Mouse (Mus musculus) liver, adult (tissue): Measurements from ENCODE around the gene Traf3ip2.

ENCODE experiments used
- GATA4 ChIP-seq: IDR thresholded peaks from 2 replicates; pipeline ENCODE4 v1.6.1; 2014; ENCODE audit warnings: mild to moderate bottlenecking, low read length; ENCODE audit not compliant: insufficient replicate concordance

Traf3ip2 gene

DNA sequence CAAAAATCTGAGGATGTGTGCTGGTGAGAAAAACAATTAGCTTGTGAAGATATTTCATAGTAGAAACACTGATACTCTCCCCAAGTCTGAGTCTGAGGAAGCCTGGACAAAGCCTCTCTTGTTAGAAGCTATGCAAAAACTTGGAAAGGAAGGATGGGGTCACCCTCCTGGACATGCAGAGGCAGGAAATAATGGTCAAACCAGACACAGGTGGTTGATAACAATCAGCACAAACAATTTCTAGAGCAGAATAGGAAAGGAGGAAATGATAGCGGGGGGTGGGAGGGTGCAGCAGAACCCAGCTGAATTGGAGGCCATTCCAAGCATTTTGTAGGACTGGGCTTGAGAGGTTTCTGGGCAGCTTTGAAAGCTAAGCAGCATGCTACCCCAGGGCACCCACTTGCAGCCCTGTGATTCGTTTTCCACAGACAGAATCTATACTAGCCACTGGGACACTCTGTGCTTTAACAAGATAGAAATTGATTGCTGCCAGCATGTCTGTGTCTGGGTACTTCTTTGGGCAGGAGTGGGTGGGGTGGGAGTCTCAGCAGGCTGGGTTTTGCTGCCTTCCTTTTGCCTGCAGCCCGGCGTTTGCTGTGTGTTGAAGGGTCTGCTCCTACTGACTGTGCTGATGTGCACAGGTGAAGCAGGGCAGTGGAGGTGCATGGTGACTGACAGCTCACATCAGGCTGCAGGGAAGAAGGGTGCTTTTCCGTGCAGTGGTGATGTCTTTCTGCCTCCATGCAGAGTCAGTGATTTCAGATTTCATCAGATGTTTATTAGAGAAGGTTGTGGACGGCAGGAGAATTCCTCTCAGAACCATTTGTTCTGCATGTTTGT is 33.3 kb downstream of the Traf3ip2 start:
- peak; percentile 49; the same call in 1 of the 2 replicates for TF ChIP-seq GATA4

- TF ChIP-seq GATA4 = peak; percentile 80; the same call in 1 of the 2 replicates
These were observed 33.9 kb downstream of the Traf3ip2 start for GRCm38 (mm10) chr10:39646629-39647019.

DNA sequence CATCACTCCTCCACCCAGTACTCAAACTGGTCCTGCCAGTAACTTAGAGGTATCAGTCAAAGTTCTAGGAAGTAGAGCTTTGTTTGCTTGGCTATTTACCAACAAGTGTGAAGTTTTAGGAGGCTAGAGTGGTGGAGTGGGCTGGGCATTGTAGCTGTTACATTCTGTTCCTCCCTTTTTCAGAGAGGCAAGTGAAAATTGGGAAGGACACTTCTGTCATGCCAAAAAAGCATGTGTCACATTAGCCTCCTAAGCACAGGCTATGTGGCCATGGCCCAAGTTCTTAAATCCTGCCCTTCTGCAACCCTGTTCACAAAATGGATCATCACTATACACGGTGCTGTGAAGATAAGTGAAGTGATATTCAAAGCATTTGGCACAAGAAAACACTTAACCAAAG is 34.4 kb downstream of the Traf3ip2 start:
- TF ChIP-seq GATA4 = no peak

DNA sequence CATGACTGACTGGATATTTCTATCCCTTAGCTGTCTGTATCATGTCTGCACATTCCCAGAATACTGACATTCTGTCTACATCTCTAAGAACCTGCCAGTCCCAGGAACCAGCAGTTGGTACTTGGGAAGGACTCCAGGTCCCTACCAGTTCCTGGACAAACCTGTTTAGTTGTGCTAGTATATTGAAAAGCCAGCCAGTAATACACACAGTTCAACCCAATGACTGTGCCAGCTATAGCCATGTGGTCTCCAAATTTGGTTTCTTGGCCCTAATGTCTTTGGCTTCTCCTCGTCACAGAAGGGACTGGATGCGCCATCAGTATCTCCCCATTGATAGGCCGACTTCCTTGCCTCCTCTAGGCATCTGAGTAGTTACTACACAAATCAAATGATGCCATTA is 35.5 kb downstream of the Traf3ip2 start:
- TF ChIP-seq GATA4 = no peak

DNA sequence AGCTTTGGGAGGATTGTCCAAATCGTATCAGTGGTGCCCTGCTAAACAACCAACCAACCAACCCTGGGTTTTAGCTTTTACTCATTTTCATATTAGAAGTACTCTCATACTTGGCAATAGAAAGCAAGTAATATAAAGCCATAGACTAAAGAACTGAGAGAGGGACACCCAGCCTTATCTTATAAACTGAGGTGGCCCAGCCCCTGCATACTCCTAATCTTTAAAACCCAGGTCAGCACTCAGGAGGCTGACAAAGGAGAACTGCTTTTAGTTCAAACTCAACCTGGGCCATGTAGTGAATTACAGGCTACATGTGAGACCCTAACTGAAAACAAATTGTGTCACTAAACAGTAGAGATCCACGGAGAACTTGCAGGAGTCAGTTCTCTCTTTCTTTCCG is 36.8 kb downstream of the Traf3ip2 start:
- no peak for TF ChIP-seq GATA4

GRCm38 (mm10) chr10:39650316-39650715 is 37.6 kb downstream of the Traf3ip2 start:
- TF ChIP-seq GATA4 = no peak

DNA sequence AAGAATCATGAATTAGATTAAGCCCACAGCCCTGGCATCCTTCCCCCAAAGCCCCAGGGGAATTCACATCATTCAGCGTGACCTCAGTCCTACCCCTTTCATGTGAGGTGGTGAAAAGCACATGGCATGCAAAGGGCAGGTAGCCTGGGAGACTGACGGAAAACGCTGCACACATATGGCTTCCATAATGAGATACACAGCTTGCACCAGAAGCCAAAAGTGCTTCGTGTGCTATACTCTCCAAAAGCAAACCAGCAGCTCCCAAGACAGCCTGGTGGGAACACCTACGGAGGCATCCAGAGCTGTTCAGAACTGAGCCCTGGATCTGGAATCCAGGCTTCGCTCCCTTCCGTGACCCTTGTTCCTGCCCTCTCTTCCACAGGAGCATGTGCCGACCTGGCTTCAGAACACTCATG is 41.3 kb downstream of the Traf3ip2 start:
- TF ChIP-seq GATA4 = no peak

DNA sequence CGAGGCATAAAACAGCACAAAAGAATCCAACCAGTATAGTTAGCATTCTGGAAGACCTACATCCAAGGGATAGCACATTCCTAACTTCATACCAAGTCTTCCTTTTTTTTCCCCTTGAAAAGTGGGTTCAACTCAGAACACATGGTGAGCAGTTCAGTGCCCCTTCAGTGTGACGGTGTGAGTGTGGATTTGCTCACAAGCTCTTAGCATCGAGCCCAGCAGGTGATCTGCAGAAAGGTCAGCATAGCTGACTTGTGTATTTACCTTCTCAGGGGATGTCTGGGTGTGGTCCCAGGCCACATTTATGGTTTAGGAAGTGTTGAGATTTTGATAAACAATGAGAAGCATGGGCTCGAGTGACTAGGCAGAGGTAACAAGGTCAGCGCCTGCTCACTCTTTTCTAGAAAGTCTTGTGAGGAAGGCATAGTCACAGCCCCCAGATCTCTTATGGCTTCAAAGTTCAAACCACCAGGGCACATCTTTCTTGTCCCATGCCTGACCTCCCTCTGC is 46.2 kb downstream of the Traf3ip2 start:
- TF ChIP-seq GATA4 = no peak

GRCm38 (mm10) chr10:39659411-39660268 is 46.9 kb downstream of the Traf3ip2 start:
- peak; percentile 31; the same call in 1 of the 2 replicates for TF ChIP-seq GATA4

DNA sequence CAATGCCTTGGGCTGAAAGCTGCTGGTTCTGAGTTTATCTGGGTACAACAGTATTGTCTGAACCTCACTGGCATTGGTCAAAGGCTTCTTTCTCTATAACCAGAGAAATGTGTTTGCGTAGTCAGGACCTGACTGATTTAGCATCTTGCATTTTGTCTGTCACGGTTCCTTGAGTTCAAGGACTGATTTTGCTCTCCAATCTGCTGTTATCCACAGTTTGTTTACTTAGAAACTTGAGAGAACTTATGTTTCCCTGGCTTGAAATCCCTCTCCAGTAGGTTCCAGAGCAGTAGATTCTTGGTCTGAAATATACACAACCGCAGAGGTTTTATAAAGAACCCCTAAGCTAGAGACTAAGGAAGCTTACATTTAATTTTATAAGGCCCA is 47.5 kb downstream of the Traf3ip2 start:
- TF ChIP-seq GATA4 = no peak

GRCm38 (mm10) chr10:39660698-39661097 is 48.0 kb downstream of the Traf3ip2 start:
- TF ChIP-seq GATA4 = no peak

DNA sequence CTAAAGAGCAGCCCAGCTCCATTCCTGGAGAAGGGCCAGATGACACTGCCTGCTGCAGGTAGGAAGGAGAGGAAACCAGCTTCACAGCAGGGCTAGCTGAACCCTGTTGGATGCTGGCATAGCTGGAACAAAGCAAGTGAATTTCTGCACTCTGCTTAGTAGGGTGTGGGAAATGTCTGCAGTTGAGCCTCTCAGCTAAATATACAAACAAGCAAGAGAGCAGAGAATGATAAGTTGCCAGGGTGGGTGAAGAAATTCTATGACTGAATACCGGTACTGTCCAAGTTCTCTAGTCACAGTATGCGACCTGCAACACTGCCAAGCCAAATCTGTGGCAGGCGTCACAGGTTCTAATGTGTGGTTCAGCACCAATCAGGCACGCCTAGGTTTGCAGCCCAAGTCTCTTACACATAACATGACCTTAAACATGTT is 52.4 kb downstream of the Traf3ip2 start:
- no peak for TF ChIP-seq GATA4

DNA sequence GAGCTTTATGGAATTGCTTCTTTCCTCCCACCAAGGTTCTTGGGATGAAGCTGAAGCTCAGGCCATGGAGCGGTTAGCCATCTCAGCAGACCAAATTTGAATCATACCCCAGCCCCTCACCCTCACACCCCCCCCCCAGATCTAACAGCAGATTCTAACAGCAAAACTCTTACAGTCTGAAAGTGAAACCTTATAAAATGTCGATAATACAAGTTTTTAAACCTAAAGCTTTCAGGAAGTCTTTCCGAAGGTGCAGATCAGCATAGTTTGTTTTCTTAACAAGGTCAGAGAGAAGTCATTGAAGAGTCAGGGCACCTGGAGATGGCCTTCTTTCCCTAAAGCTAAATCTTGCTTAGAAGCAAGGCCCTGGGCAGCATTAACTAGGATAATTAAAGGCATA is 53.3 kb downstream of the Traf3ip2 start:
- no peak for TF ChIP-seq GATA4

DNA sequence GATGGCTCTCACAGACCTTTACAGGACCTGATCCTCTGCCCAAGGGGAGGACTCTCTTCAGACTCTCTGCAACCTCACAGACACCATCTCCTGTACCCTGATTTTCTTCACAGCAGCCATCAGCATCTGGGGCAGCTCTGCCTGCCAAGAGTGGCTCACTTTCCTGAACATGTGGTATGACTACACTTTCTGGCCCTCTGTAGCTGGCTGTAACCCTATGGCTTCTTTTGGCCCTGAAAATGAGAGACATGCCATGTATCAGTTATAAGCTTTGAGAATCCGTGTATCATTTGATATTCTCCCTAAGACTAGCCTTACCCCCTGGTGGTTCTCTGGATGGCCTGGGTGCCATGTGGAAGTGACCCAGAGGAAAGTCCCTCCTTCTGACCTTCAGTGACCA is 58.7 kb downstream of the Traf3ip2 start:
- no peak for TF ChIP-seq GATA4

- no peak for TF ChIP-seq GATA4
These were observed 59.9 kb downstream of the Traf3ip2 start for GRCm38 (mm10) chr10:39672547-39673051.
